Mouse (Mus musculus): ENCODE results near the gene Dna2. TPM values are rescaled to one million over a fixed set of nuclear protein-coding genes. Genes with fewer than 3 reads are reported as not detected.

The Dna2 gene
- polyA plus RNA-seq, 1 experiment = 1.0 TPM

- H3K36me3 ChIP-seq (ENCODE audit: control insufficient read depth) = peaks cover 28% of the 10 kb centered on the region
- TF ChIP-seq TAL1 (IDR thresholded peaks at IDR 0.05; ENCODE audit: low read length) = no peak
- no peak for TF ChIP-seq GATA1 (IDR thresholded peaks at IDR 0.05; ENCODE audit: low read length)
- H3K27me3 ChIP-seq (ENCODE audit: control insufficient read depth) = no peaks in the 10 kb centered on the region
- no peaks in the 10 kb centered on the region for H3K9me3 ChIP-seq (ENCODE audit: control insufficient read depth, low read length)
- peak overlapping the region; percentile 73 for H3K4me3 ChIP-seq (replicated peaks)
- peaks cover 49% of the 10 kb centered on the region for H3K4me1 ChIP-seq (ENCODE audit: control insufficient read depth)
Measured at GRCm38 (mm10) chr10:63022541-63023120, 75.8 kb downstream of the Dna2 start.

DNA sequence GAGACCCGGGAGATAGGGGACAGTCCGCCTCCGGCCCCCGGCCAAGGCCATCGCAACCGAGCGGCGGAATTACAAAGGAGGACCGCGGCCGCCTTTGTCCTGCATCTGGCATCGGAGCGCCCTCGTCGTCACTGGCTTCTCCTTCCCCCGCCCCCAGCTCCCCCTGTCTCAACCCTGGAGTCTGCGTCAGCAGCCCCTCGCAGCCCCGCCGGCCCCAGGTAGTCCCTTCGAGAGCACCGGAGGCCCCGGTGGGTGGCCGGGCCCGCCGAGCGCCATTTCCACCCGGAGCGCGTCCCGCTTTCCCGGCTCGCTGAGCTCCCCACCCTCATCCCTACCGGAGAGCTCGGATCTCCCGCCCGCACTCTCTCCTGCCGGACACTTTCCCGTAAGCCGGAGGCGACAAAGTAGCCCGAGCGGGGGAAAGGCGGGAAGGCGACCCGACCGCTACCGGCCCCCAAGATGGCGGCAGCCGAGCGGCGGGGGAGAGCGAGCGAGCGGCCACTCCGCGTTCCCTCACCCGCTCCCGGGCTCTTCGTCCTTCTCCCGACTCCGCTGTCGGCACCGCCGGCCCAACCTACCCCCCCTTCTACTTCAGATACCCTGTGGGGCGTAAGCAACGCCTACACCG, 76.4 kb downstream of the Dna2 start:
- H3K4me1 ChIP-seq (ENCODE audit: control insufficient read depth) = peaks cover 53% of the 10 kb centered on the region
- H3K27me3 ChIP-seq (ENCODE audit: control insufficient read depth) = no peaks in the 10 kb centered on the region
- H3K36me3 ChIP-seq (ENCODE audit: control insufficient read depth) = peaks cover 22% of the 10 kb centered on the region
- TF ChIP-seq GATA1 (IDR thresholded peaks at IDR 0.05; ENCODE audit: low read length) = no peak
- no peaks in the 10 kb centered on the region for H3K9me3 ChIP-seq (ENCODE audit: control insufficient read depth, low read length)
- peak overlapping the region; percentile 73 for H3K4me3 ChIP-seq (replicated peaks)

Other genes with a start within 250 kb of the Dna2 start
- not detected in 2 replicates for gene Stox1, start 220.9 kb upstream of the Dna2 start, polyA plus RNA-seq (2012)
- 0.51 and 0.70 TPM in 2 replicates for gene Ccar1, start 154.7 kb upstream of the Dna2 start, polyA plus RNA-seq (2012)
- 0.11 TPM in 1 of 2 replicates, not detected in the other for gene Tet1, start 38.0 kb upstream of the Dna2 start, polyA plus RNA-seq (2012)
- gene Slc25a16, start 26.4 kb upstream of the Dna2 start, polyA plus RNA-seq (2012) = 0.33 and 0.58 TPM in 2 replicates
- not detected in 2 replicates for gene Rufy2, start 33.2 kb downstream of the Dna2 start, polyA plus RNA-seq (2012)
- 2.2 and 2.4 TPM in 2 replicates for gene Hnrnph3, start 77.2 kb downstream of the Dna2 start, polyA plus RNA-seq (2012)
- not detected in 2 replicates for gene Pbld2, start 77.3 kb downstream of the Dna2 start, polyA plus RNA-seq (2012)
- not detected in 2 replicates for gene Pbld1, start 113.1 kb downstream of the Dna2 start, polyA plus RNA-seq (2012)
- gene Atoh7, start 152.6 kb downstream of the Dna2 start, polyA plus RNA-seq (2012) = not detected in 2 replicates